Mouse (Mus musculus) ES-E14 (cell line): ENCODE measurements around the gene Tekt5. TPM values are rescaled to one million over a fixed set of nuclear protein-coding genes. Genes with fewer than 3 reads are reported as not detected.

Experiments used
- DNase-seq: peaks from one replicate; pipeline ENCODE4 v3.0.0-alpha.2; 2013; ENCODE audit warnings: low read depth, low spot score
- H3K27ac ChIP-seq: 2 replicates; pipeline ENCODE4 v1.5.1; 2012; ENCODE audit warnings: low read depth, mild to moderate bottlenecking, low read length, moderate library complexity, mixed read lengths; ENCODE audit not compliant: poor library complexity, insufficient read depth, severe bottlenecking
- H3K36me3 ChIP-seq: 2 replicates; pipeline ENCODE4 v1.6.1; 2012; ENCODE audit warnings: mild to moderate bottlenecking, low read length, moderate library complexity, mixed read lengths; ENCODE audit not compliant: control insufficient read depth, poor library complexity, insufficient read depth, severe bottlenecking
- H3K4me1 ChIP-seq, 2 experiments: fragments of 150-350 bp in 1 of 2; sonication (generic) in 1 of 2; 2 replicates each; pipeline ENCODE4 v1.6.1; 2012; ENCODE audit warnings: low read length in 2 of 2, mild to moderate bottlenecking in 1 of 2, mixed read lengths in 1 of 2; ENCODE audit not compliant: control insufficient read depth in 2 of 2, insufficient read depth in 2 of 2, poor library complexity in 1 of 2
- H3K4me3 ChIP-seq, 2 experiments: fragments of 150-350 bp in 1 of 2; sonication (generic) in 1 of 2; 2 replicates each; pipeline ENCODE4 v1.5.1; 2012; ENCODE audit warnings: low read length in 2 of 2, low read depth in 1 of 2, mild to moderate bottlenecking in 1 of 2, mixed read lengths in 1 of 2; ENCODE audit not compliant: insufficient read depth in 1 of 2, poor library complexity in 1 of 2, severe bottlenecking in 1 of 2
- H3K9ac ChIP-seq: 2 replicates; pipeline ENCODE4 v1.6.1; 2012; ENCODE audit warnings: low read depth, mild to moderate bottlenecking, low read length, mixed read lengths; ENCODE audit not compliant: poor library complexity, insufficient read depth, severe bottlenecking
- H3K9me3 ChIP-seq: fragments of 150-350 bp; sonication (generic); 2 replicates; pipeline ENCODE4 v1.6.1; 2012; ENCODE audit warnings: low read depth, mild to moderate bottlenecking, low read length; ENCODE audit not compliant: control insufficient read depth, insufficient read depth
- CHD2 ChIP-seq: IDR thresholded peaks from 2 replicates; pipeline ENCODE4 v1.6.1; 2014; ENCODE audit warnings: mild to moderate bottlenecking, low read depth, low read length, inconsistent platforms
- HCFC1 ChIP-seq: IDR thresholded peaks from 2 replicates; pipeline ENCODE4 v1.6.1; 2012; ENCODE audit warnings: low read length, inconsistent platforms, borderline replicate concordance; ENCODE audit not compliant: insufficient read depth
- MAFK ChIP-seq: IDR thresholded peaks from 2 replicates; pipeline ENCODE4 v1.6.1; 2014; ENCODE audit warnings: mild to moderate bottlenecking, low read depth, low read length, inconsistent platforms; ENCODE audit not compliant: insufficient read depth
- ZC3H11A ChIP-seq: IDR thresholded peaks from 2 replicates; pipeline ENCODE4 v1.6.1; 2012; ENCODE audit warnings: low read depth, mild to moderate bottlenecking, inconsistent platforms, low read length, borderline replicate concordance
- ZNF384 ChIP-seq: IDR thresholded peaks from 2 replicates; pipeline ENCODE4 v1.6.1; 2012; ENCODE audit warnings: low read depth, low read length, inconsistent platforms
- in situ Hi-C, 2 experiments: fragments of 600-800 bp; cut with MboI; formaldehyde crosslinking; loops; one replicate each; pipeline ENCODE4 v1.15.1; 2025; ENCODE audit warnings: low sequenced_read_pairs in 2 of 2, inconsistent platforms in 1 of 2; ENCODE audit not compliant: unreplicated experiment in 2 of 2
- total RNA-seq: library from RNA; depleted of rRNA; stranded (reverse); fragments of 300-350 nt; gene quantifications from 2 replicates; pipeline ENCODE4 v1.2.3, GENCODE M21; 2012

Gene Tekt5
- total RNA-seq, 1 experiment = 0.22 TPM

DNA sequence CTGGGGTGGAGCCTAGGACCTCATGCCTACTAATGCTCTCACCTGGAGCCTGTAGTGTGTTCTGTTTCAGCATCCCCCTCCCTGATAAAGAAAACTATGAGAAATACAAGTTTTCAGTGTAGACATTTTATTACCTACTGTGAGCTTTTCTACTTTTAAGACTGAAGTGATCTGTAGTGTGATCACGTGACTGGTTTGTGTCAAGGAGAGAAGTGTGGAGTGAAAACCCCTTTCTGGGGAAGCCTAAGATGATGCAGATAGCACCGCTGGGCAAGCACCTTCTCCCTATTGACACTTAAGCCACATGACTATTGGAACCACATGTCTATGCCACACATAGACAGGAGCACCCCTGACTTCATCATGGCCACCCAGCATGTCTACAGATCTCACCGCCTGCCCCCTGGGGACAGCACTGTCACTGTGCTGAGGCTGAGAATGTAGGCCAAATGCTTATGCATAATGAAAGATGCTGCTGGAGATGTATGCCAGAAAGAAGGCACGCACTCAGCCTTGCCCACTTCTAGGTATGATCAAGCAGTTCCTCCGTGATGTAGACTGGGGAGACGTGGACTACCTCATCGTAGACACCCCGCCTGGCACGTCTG is 25.3 kb upstream of the Tekt5 start:
- no peak overlapping the region for H3K4me3 ChIP-seq
- TF ChIP-seq ZC3H11A (no peak), CHD2 (no peak), HCFC1 (no peak), MAFK (no peak)
- in situ Hi-C loops = loop anchor here in 1 of 2 experiments (10.0 kb wide), 1 partner anchor 94 kb away; no protein-coding TSS in a partner anchor
- H3K9me3 ChIP-seq = no peaks in the 10 kb centered on the region
- no peak for DNase-seq
- no peak overlapping the region for H3K27ac ChIP-seq
- no peak overlapping the region for H3K9ac ChIP-seq
- H3K36me3 ChIP-seq = peaks cover 59% of the 10 kb centered on the region
- no peaks in the 10 kb centered on the region; a peak in 1 of 4 replicates for H3K4me1 ChIP-seq

DNA sequence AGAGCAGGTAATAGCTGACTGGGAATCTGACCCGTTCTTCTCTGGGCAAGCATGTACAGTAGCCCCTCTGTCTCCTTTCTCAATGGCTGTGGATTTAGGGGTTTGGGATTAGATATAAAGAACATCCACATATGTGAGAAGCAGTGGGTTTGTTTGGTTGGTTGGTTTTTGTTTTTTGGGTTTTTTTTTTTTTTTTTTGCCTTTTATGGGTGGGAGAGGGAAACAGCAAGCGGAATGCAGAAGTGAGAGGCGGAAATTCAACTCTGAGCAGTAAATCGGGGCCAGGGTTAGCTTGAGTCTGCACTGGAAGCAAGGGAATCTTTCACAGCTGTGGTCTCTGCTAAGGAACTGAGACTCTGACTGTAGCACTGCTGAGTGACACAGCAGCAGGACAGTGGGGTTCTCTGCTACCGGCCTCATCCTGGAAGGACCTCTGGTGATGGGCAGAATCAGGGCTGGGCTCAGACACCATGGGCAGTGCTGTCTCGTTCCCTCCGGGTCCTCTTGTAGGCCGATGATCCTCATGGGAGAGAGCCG is 22.5 kb upstream of the Tekt5 start:
- H3K4me1 ChIP-seq = peaks cover 0 to 1% of the 10 kb centered on the region in 2 experiments; a peak in 1 of 4 replicates
- peaks cover 56% of the 10 kb centered on the region for H3K36me3 ChIP-seq
- no peak overlapping the region for H3K4me3 ChIP-seq
- no peak for DNase-seq
- no peak overlapping the region for H3K27ac ChIP-seq
- in situ Hi-C loops = loop anchor here in 1 of 2 experiments (10.0 kb wide), 2 partner anchors 97 to 367 kb away; partner anchors contain the start of genes Socs1 and Tnp2
- no peak overlapping the region for H3K9ac ChIP-seq
- TF ChIP-seq HCFC1 (no peak), MAFK (no peak), CHD2 (no peak), ZNF384 (no peak), ZC3H11A (no peak)
- H3K9me3 ChIP-seq = no peaks in the 10 kb centered on the region

GRCm38 (mm10) chr16:10416866-10417265 is 21.6 kb upstream of the Tekt5 start:
- no peak overlapping the region for H3K4me3 ChIP-seq
- in situ Hi-C loops = loop anchor here in 1 of 2 experiments (10.0 kb wide), 2 partner anchors 98 to 368 kb away; partner anchors contain the start of genes Socs1 and Tnp2
- peak; percentile 39 for DNase-seq
- TF ChIP-seq HCFC1 (no peak), ZC3H11A (no peak), ZNF384 (no peak), CHD2 (no peak), MAFK (no peak)
- H3K4me1 ChIP-seq = peaks cover 0 to 4% of the 10 kb centered on the region in 2 experiments; a peak in 1 of 4 replicates
- no peaks in the 10 kb centered on the region for H3K9me3 ChIP-seq
- H3K27ac ChIP-seq = no peak overlapping the region
- no peak overlapping the region for H3K9ac ChIP-seq
- peaks cover 50% of the 10 kb centered on the region for H3K36me3 ChIP-seq

DNA sequence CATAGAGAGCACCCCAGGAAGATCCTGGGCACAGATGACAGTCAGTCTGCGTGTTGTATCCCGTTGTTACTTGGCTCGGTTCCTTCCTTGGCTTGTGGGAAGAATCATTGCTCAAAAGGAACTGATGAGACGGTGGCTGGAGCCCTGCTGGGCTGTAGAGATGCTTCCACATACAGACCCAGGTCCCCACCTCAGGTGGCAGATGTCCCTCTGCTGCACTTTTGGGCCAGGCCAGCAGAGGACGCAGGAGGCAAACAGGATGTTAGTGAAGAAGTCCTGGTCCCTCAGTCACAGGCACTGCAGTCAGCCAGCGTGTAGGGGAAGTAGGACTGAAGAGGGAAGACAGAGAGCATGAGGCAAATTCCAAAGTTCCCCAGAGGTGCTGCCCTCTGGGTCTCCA is 20.7 kb upstream of the Tekt5 start:
- Histone ChIP-seq H3K9me3 (no peaks in the 10 kb centered on the region), H3K36me3 (peaks cover 41% of the 10 kb centered on the region), H3K9ac (no peak overlapping the region), H3K4me1 (peaks cover 3 to 4% of the 10 kb centered on the region in 2 experiments; a peak in 2 of 4 replicates), H3K4me3 (no peak overlapping the region), H3K27ac (no peak overlapping the region)
- peak; percentile 38 for DNase-seq
- TF ChIP-seq CHD2 (no peak), MAFK (no peak), HCFC1 (no peak), ZC3H11A (no peak; the same call in 1 of the 2 replicates), ZNF384 (no peak)
- in situ Hi-C loops = loop anchor here in 1 of 2 experiments (10.0 kb wide), 2 partner anchors 99 to 369 kb away; partner anchors contain the start of genes Socs1 and Tnp2
